In genomic region chr16:28809089-28809488, GRCm38 (mm10) we compare ENCODE assay signal across 25 mouse cellular contexts. TPM values are rescaled to one million over a fixed set of nuclear protein-coding genes. Genes with fewer than 3 reads are reported as not detected.
DNase-seq lines count a peak whose midpoint lies in the region; ATAC-seq and TF ChIP-seq lines count a peak whose summit lies in the region.
"Had no signal": no experiment of that assay in that cellular context is flagged by ENCODE, and none has a peak within 500 bp of the region (broad histone marks: within the 10 kb centered on the region; RNA-seq: fewer than 3 reads in every experiment).

No protein-coding gene starts in this region.

- no peak for TF ChIP-seq EP300 in lung, postnatal 0 days (IDR thresholded peaks at IDR 0.05)

- no peaks in the 10 kb centered on the region for H3K27me3 ChIP-seq in embryonic facial prominence, embryonic 14.5 days (replicated peaks; ENCODE audit: control insufficient read depth, insufficient read depth, low read length)
- no peaks in the 10 kb centered on the region for H3K27me3 ChIP-seq in embryonic facial prominence, embryonic 10.5 days (replicated peaks; ENCODE audit: low read depth, poor library complexity, severe bottlenecking)
- H3K27me3 ChIP-seq in limb, embryonic 13.5 days: no peaks in the 10 kb centered on the region
- H3K27me3 ChIP-seq in limb, embryonic 10.5 days (ENCODE audit: low read depth, poor library complexity, severe bottlenecking): no peaks in the 10 kb centered on the region
- H3K27me3 ChIP-seq in lung, postnatal 0 days (replicated peaks; ENCODE audit: insufficient read depth, low read length): no peaks in the 10 kb centered on the region
- H3K27me3 ChIP-seq: embryonic facial prominence, embryonic 12.5 days; forebrain, embryonic 12.5 days; heart, embryonic 15.5 days had no signal

- H3K27ac ChIP-seq in embryonic facial prominence, embryonic 14.5 days (replicated peaks; ENCODE audit: low read depth, low read length): no peak overlapping the region
- H3K27ac ChIP-seq in embryonic facial prominence, embryonic 10.5 days (replicated peaks): no peak overlapping the region
- no peak overlapping the region for H3K27ac ChIP-seq in limb, embryonic 13.5 days
- no peak overlapping the region for H3K27ac ChIP-seq in limb, embryonic 10.5 days
- H3K27ac ChIP-seq in lung, postnatal 0 days (ENCODE audit: low read length): no peak overlapping the region
- H3K27ac ChIP-seq: embryonic facial prominence, embryonic 12.5 days; forebrain, embryonic 12.5 days; heart, adult 2 months; heart, embryonic 15.5 days; hindbrain, postnatal 0 days had no signal

- H3K9ac ChIP-seq in embryonic facial prominence, embryonic 14.5 days (ENCODE audit: low read depth, low read length): no peak overlapping the region
- H3K9ac ChIP-seq in limb, embryonic 13.5 days: no peak overlapping the region
- H3K9ac ChIP-seq in lung, postnatal 0 days (replicated peaks; ENCODE audit: low read depth): no peak overlapping the region
- H3K9ac ChIP-seq: embryonic facial prominence, embryonic 12.5 days; forebrain, embryonic 12.5 days; forebrain, postnatal 0 days; heart, embryonic 15.5 days had no signal

- no peak overlapping the region for H3K4me3 ChIP-seq in embryonic facial prominence, embryonic 14.5 days (ENCODE audit: low read depth, low read length)
- H3K4me3 ChIP-seq in embryonic facial prominence, embryonic 10.5 days: no peak overlapping the region
- H3K4me3 ChIP-seq in limb, embryonic 13.5 days: no peak overlapping the region
- H3K4me3 ChIP-seq in limb, embryonic 10.5 days: no peak overlapping the region
- no peak overlapping the region for H3K4me3 ChIP-seq in lung, postnatal 0 days (ENCODE audit: low read depth, low read length)
- no peak overlapping the region for H3K4me3 ChIP-seq in lung, adult 2 months (replicated peaks; ENCODE audit: extremely low read depth, low read depth, low read length)
- H3K4me3 ChIP-seq: embryonic facial prominence, embryonic 12.5 days; forebrain, embryonic 12.5 days; heart, adult 2 months; heart, embryonic 15.5 days had no signal

- no peaks in the 10 kb centered on the region for H3K36me3 ChIP-seq in embryonic facial prominence, embryonic 14.5 days (ENCODE audit: control insufficient read depth, insufficient read depth, low read length)
- no peaks in the 10 kb centered on the region for H3K36me3 ChIP-seq in embryonic facial prominence, embryonic 10.5 days (replicated peaks)
- H3K36me3 ChIP-seq in limb, embryonic 13.5 days: no peaks in the 10 kb centered on the region
- no peaks in the 10 kb centered on the region for H3K36me3 ChIP-seq in limb, embryonic 10.5 days
- H3K36me3 ChIP-seq in lung, postnatal 0 days (ENCODE audit: insufficient read depth, low read length): no peaks in the 10 kb centered on the region
- H3K36me3 ChIP-seq: embryonic facial prominence, embryonic 12.5 days; forebrain, embryonic 12.5 days; heart, embryonic 15.5 days had no signal

- no peak for TF ChIP-seq CTCF in lung, postnatal 0 days (IDR thresholded peaks at IDR 0.05)
- no peak for TF ChIP-seq CTCF in lung, adult 2 months (IDR thresholded peaks at IDR 0.05; ENCODE audit: insufficient read depth, low read length)

- no peaks in the 10 kb centered on the region for H3K4me1 ChIP-seq in embryonic facial prominence, embryonic 14.5 days (ENCODE audit: control insufficient read depth, insufficient read depth, low read length)
- peaks cover 4% of the 10 kb centered on the region; the same call in 1 of the 2 replicates for H3K4me1 ChIP-seq in embryonic facial prominence, embryonic 10.5 days
- no peaks in the 10 kb centered on the region for H3K4me1 ChIP-seq in limb, embryonic 13.5 days
- no peaks in the 10 kb centered on the region for H3K4me1 ChIP-seq in limb, embryonic 10.5 days
- no peaks in the 10 kb centered on the region for H3K4me1 ChIP-seq in lung, postnatal 0 days (ENCODE audit: insufficient read depth, low read depth, low read length)
- H3K4me1 ChIP-seq in lung, adult 2 months (ENCODE audit: control insufficient read depth, insufficient read depth, low read length): no peaks in the 10 kb centered on the region
- H3K4me1 ChIP-seq: embryonic facial prominence, embryonic 12.5 days; forebrain, embryonic 12.5 days; heart, embryonic 15.5 days had no signal

- no peaks in the 10 kb centered on the region for H3K9me3 ChIP-seq in embryonic facial prominence, embryonic 14.5 days (ENCODE audit: control insufficient read depth, low read length)
- H3K9me3 ChIP-seq in embryonic facial prominence, embryonic 10.5 days: 0 out of 2 replicates have a peak, but pooled peaks cover 8% of the 10 kb centered on the region
- H3K9me3 ChIP-seq in limb, embryonic 13.5 days: peaks cover 7% of the 10 kb centered on the region; the same call in 1 of the 2 replicates
- peaks cover 4% of the 10 kb centered on the region; the same call in 1 of the 2 replicates for H3K9me3 ChIP-seq in limb, embryonic 10.5 days (replicated peaks)
- no peaks in the 10 kb centered on the region for H3K9me3 ChIP-seq in lung, postnatal 0 days (ENCODE audit: low read length)
- H3K9me3 ChIP-seq: embryonic facial prominence, embryonic 12.5 days; heart, embryonic 15.5 days had no signal

- WGBS in embryonic facial prominence, embryonic 14.5 days: 10% methylated on average over 1 of the region's 1 CpGs
- 38% methylated on average over 1 of the region's 1 CpGs for WGBS in embryonic facial prominence, embryonic 10.5 days
- WGBS in limb, embryonic 13.5 days: 42% methylated on average over 1 of the region's 1 CpGs
- 39% methylated on average over 1 of the region's 1 CpGs for WGBS in limb, embryonic 10.5 days
- WGBS in lung, postnatal 0 days: 30% methylated on average over 1 of the region's 1 CpGs
- WGBS in lung, adult 2 months: 38% methylated on average over 1 of the region's 1 CpGs

- ATAC-seq in embryonic facial prominence, embryonic 14.5 days (ENCODE audit: low read depth): no peak
- ATAC-seq in limb, embryonic 13.5 days (ENCODE audit: low FRiP score, low read depth): peak; percentile 78; the same call in 1 of the 2 replicates
- no peak; the same call in 1 of the 2 replicates for ATAC-seq in lung, postnatal 0 days
- ATAC-seq: CD4-positive, CD25-positive, alpha-beta regulatory T cell, adult 4 months; forebrain, postnatal 0 days; hindbrain, postnatal 0 days had no signal

- DNase-seq in embryonic facial prominence, embryonic 14.5 days (ENCODE audit: low spot score): peak; percentile 36
- no peak for DNase-seq in embryonic facial prominence, embryonic 10.5 days (ENCODE audit: low spot score)
- DNase-seq in limb, embryonic 10.5 days (ENCODE audit: low spot score): no peak
- peak; percentile 17 for DNase-seq in lung, postnatal 0 days (ENCODE audit: low spot score)
- no peak for DNase-seq in lung, adult 2 months
- DNase-seq in ZHBTc4 (ENCODE audit: low read depth, low spot score): peak; percentile 35
- no peak for DNase-seq in right cerebral cortex, postnatal 36 days (ENCODE audit: low spot score in 2 of 2)
- DNase-seq: adrenal gland, adult 2 months; adrenal gland, postnatal 36 days; B cell, adult 2 months; cerebellum, adult 11 months; cerebellum, adult 8-10 months; cerebellum, postnatal 14 days; embryo, embryonic 11 days; forebrain, postnatal 0 days; gastrocnemius, postnatal 14 days; heart, adult 2 months; heart, postnatal 14 days had no signal

- H3K4me2 ChIP-seq in embryonic facial prominence, embryonic 14.5 days (ENCODE audit: low read depth, low read length): no peak overlapping the region
- H3K4me2 ChIP-seq in limb, embryonic 13.5 days (replicated peaks): no peak overlapping the region
- no peak overlapping the region for H3K4me2 ChIP-seq in lung, postnatal 0 days (replicated peaks; ENCODE audit: low read depth, low read length)
- H3K4me2 ChIP-seq: embryonic facial prominence, embryonic 12.5 days; forebrain, embryonic 12.5 days; heart, embryonic 11.5 days; heart, embryonic 15.5 days had no signal

- no peak for TF ChIP-seq POLR2A in lung, adult 2 months (IDR thresholded peaks at IDR 0.05; ENCODE audit: borderline replicate concordance, extremely low read depth, low read depth, low read length)

RNA-seq across cellular contexts. Expression of gene Fgf12, which starts 56.2 kb away (rescaled TPM):
- polyA plus RNA-seq in embryonic facial prominence, embryonic 14.5 days (2014; fragmentation: Nextera tagmentation; extraction: Ambion mirVana): 7.9 and 8.0 TPM in 2 replicates
- 2.3 and 2.5 TPM in 2 replicates for polyA plus RNA-seq in embryonic facial prominence, embryonic 10.5 days (2016; fragmentation: Nextera tagmentation; extraction: Ambion mirVana)
- polyA plus RNA-seq in limb, embryonic 13.5 days (2015; fragmentation: Nextera tagmentation; extraction: Ambion mirVana): 12.0 and 13.3 TPM in 2 replicates
- 0.43 and 0.62 TPM in 2 replicates for polyA plus RNA-seq in limb, embryonic 10.5 days (2016; fragmentation: Nextera tagmentation; extraction: Ambion mirVana)
- polyA plus RNA-seq in lung, postnatal 0 days (2015; fragmentation: Nextera tagmentation; extraction: Ambion mirVana): 3.6 and 3.9 TPM in 2 replicates
- polyA plus RNA-seq in lung, adult 2 months (2012; rRNA removed): 0.95 and 1.1 TPM in 2 replicates
- polyA plus RNA-seq: CD4-positive, CD25-positive, alpha-beta regulatory T cell, adult 4 months had no signal

Comparison
In these comparisons a context has a peak if more than half of its experiments do, and no peak if none do; other contexts are left out.
1. DNase-seq: peak in embryonic facial prominence, embryonic 14.5 days (single experiment), lung, postnatal 0 days (single experiment) and ZHBTc4 (single experiment); none in embryonic facial prominence, embryonic 10.5 days (single experiment), limb, embryonic 10.5 days (single experiment), lung, adult 2 months (single experiment) and right cerebral cortex, postnatal 36 days (0 of 2).